Mouse (Mus musculus) hindbrain, embryonic 11.5 days (tissue): ENCODE measurements around the gene Sod1. TPM values are rescaled to one million over a fixed set of nuclear protein-coding genes. Genes with fewer than 3 reads are reported as not detected.
"Not testable (repeated sequence)": the region's sequence is repeated elsewhere in the genome, so short reads cannot be mapped to it uniquely, and the experiment has no call there.

ENCODE experiments used
- ATAC-seq: fragments of 200-750 bp; cut with Nextera tagmentation; 2 replicates; pipeline ENCODE4 v1.8.0; 2017; ENCODE audit warnings: mild to moderate bottlenecking, moderate TSS enrichment, moderate library complexity; ENCODE audit not compliant: low FRiP score
- DNase-seq: peaks from one replicate; pipeline ENCODE4 v3.0.0-alpha.2; 2015; ENCODE audit warnings: low spot score
- H3K27ac ChIP-seq: fragments of 300-500 bp; sonication (generic); 2 replicates; pipeline ENCODE4 v1.5.1; 2014; ENCODE audit warnings: mild to moderate bottlenecking, low read depth, low read length
- H3K27me3 ChIP-seq: fragments of 300-500 bp; sonication (generic); 2 replicates; pipeline ENCODE4 v1.6.1; 2014; ENCODE audit warnings: mild to moderate bottlenecking, low read length, moderate library complexity, mixed read lengths; ENCODE audit not compliant: control insufficient read depth, insufficient read depth
- H3K36me3 ChIP-seq: fragments of 300-500 bp; sonication (generic); 2 replicates; pipeline ENCODE4 v1.6.1; 2014; ENCODE audit warnings: mild to moderate bottlenecking, low read length, moderate library complexity, mixed read lengths; ENCODE audit not compliant: control insufficient read depth, insufficient read depth
- H3K4me1 ChIP-seq: fragments of 300-500 bp; sonication (generic); replicated peaks from 2 replicates; pipeline ENCODE4 v1.6.1; 2014; ENCODE audit warnings: low read length, mixed read lengths; ENCODE audit not compliant: control insufficient read depth, insufficient read depth
- H3K4me2 ChIP-seq: fragments of 300-500 bp; sonication (generic); replicated peaks from 2 replicates; pipeline ENCODE4 v1.6.1; 2014; ENCODE audit warnings: mild to moderate bottlenecking, low read depth, low read length
- H3K4me3 ChIP-seq: fragments of 300-500 bp; sonication (generic); 2 replicates; pipeline ENCODE4 v1.5.1; 2014; ENCODE audit warnings: low read depth, low read length
- H3K9ac ChIP-seq: fragments of 300-500 bp; sonication (generic); 2 replicates; pipeline ENCODE4 v1.6.1; 2014; ENCODE audit warnings: low read depth, low read length
- H3K9me3 ChIP-seq: fragments of 300-500 bp; sonication (generic); 2 replicates; pipeline ENCODE4 v1.6.1; 2016; ENCODE audit warnings: low read length; ENCODE audit not compliant: control insufficient read depth
- WGBS: fragments of 180-500 bp; shearing (Covaris S2); extraction: QIAGEN DNeasy Blood & Tissue Kit; methylation state at CpG from one replicate; pipeline ENCODE4 v1.1.7; 2014; 5-methylcytosine and 5-hydroxymethylcytosine counted together
- polyA plus RNA-seq: library from polyadenylated mRNA; unstranded; fragments of >200 nt; fragmentation: Nextera tagmentation; extraction: Ambion mirVana; gene quantifications from 2 replicates; pipeline ENCODE4 v1.2.1, GENCODE M21; 2014

Sod1 gene
- polyA plus RNA-seq, 1 experiment from 2014 or later = 987 TPM

DNA sequence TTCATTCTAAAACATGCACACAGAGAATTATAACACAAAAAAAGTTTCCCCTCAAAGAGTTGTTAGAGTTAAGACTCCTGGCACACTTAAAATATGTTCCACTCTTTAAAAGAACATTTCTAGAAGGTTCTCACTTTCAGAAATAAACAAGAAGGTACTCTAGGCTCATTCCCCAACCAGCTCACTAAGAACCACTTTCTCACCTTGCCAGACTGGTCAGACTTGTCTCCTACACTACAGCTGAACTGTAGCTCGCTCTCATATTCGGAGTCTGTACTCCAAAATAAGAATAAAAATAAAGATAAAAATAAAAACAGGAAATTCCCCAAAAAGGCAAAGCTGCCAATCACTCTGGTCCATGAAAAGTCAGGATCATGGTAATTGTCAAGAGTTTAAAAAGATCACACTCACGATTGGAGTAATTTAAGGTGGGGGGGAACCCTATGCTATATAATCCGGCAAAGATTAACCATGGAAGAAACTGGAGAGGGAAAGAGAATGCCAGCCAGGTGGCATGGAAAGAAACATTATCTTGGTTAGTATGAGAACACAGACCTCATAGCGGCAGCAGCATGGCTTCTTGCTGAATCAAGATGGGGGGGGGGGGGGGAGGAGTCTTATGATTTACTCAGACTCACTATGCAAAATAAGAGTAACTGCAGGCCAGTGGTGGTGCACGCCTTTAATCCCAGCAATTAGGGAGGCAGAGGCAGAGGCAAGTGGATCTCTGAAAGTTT lies 17.2 kb upstream of the Sod1 start:
- H3K4me2 ChIP-seq = no peak overlapping the region
- no peaks in the 10 kb centered on the region for H3K9me3 ChIP-seq
- no peaks in the 10 kb centered on the region for H3K27me3 ChIP-seq
- no peaks in the 10 kb centered on the region for H3K4me1 ChIP-seq
- H3K27ac ChIP-seq = no peak overlapping the region
- H3K9ac ChIP-seq = no peak overlapping the region
- no peaks in the 10 kb centered on the region for H3K36me3 ChIP-seq
- WGBS = 85% methylated on average over 6 of the region's 6 CpGs
- DNase-seq = no peak
- no peak for ATAC-seq
- no peak overlapping the region for H3K4me3 ChIP-seq

DNA sequence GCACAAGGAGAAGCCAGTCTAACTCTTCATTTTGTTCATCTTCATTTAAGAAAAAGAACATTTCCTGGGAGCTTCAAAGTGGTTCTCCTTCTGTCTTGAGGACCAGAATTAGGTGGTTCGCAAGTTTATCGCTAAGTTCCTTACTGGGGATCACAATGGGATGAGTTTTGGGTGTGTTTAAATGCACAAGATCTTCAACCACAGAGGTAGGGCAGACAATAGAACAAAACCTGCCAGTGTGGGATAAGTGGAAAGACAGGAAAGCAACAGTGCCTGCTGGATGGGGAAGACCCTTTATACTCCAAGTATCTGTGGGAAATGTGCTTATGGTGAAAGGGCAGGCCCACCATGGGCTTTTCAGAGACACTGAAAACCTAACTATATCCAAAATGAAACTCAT lies 15.7 kb upstream of the Sod1 start:
- no peaks in the 10 kb centered on the region for H3K27me3 ChIP-seq
- no peak overlapping the region for H3K9ac ChIP-seq
- H3K27ac ChIP-seq = no peak overlapping the region
- H3K4me1 ChIP-seq = no peaks in the 10 kb centered on the region
- H3K4me3 ChIP-seq = no peak overlapping the region
- DNase-seq = no peak
- H3K4me2 ChIP-seq = no peak overlapping the region
- no peaks in the 10 kb centered on the region for H3K9me3 ChIP-seq
- ATAC-seq = no peak
- H3K36me3 ChIP-seq = no peaks in the 10 kb centered on the region
- WGBS = 100% methylated on average over 2 of the region's 2 CpGs

DNA sequence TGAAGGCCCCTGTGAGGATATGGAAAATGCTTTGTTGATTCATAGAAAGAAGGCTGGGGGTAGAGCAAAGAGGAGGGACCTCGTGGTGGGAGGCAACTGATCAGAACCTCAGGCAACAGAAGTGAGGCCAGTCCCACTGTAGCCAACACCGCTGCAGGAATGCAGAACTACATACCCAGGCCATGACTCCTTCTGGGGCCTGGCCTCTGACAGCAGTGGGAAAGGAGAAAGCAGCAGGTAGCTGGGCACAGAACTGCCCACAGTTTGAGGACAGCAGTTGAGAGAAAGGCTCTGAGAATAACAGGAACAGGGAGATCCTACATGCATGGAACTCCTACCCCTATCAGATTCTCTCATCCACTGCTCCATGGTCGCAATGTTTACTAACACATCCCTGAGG lies 11.6 kb upstream of the Sod1 start:
- Histone ChIP-seq H3K4me1 (no peaks in the 10 kb centered on the region), H3K36me3 (no peaks in the 10 kb centered on the region), H3K27ac (no peak overlapping the region), H3K9ac (no peak overlapping the region), H3K4me2 (no peak overlapping the region), H3K27me3 (no peaks in the 10 kb centered on the region), H3K9me3 (no peaks in the 10 kb centered on the region), H3K4me3 (no peak overlapping the region)
- no peak for DNase-seq
- WGBS = 74% methylated on average over 3 of the region's 3 CpGs
- no peak for ATAC-seq

DNA sequence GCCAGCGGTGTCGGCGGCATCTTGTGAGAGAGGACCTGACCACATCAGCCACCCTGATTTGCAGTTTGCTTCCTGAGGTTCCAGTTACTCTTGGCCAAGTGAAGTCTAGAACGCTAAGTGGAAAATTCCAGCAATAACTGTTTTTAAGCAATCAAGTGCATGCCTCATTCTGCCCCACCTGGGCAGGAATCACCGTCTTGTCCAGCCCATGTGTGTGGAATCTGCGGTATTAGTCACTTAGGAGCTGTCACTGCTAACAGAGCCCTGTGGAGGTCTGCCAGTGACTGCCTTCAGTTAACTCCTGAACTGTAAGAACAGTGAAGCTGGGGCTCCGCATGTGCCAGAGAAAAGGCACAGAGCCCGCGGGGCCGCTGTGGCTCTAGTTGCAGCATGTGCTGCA lies 9.8 kb upstream of the Sod1 start:
- Histone ChIP-seq H3K4me2 (no peak overlapping the region), H3K36me3 (no peaks in the 10 kb centered on the region), H3K9ac (no peak overlapping the region), H3K9me3 (no peaks in the 10 kb centered on the region), H3K4me1 (no peaks in the 10 kb centered on the region), H3K27me3 (no peaks in the 10 kb centered on the region), H3K4me3 (no peak overlapping the region), H3K27ac (no peak overlapping the region)
- ATAC-seq (no peak), DNase-seq (no peak)
- WGBS = 86% methylated on average over 10 of the region's 10 CpGs

DNA sequence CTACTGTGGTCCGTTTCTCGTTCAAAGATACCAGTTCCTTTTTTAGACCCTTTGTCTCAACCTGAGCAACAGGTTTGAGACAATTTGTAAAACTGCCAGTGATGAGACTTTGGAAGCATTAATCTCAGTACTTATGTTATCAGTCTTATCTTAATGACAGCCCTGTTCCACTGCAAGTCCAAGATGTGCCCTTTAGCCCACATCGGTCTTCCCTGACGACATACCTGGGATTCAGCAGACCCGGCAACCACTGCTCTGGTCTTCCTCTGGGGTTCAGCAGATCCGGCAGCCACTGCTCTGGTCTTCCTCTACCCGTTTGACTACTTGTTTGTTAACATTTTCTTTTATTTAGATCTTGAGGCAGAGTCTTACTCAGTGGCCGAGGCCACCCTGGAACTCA lies 8.8 kb upstream of the Sod1 start:
- ATAC-seq = no peak
- Histone ChIP-seq H3K4me2 (no peak overlapping the region), H3K9me3 (no peaks in the 10 kb centered on the region), H3K36me3 (no peaks in the 10 kb centered on the region), H3K27ac (no peak overlapping the region), H3K4me3 (no peak overlapping the region), H3K4me1 (no peaks in the 10 kb centered on the region), H3K9ac (no peak overlapping the region), H3K27me3 (no peaks in the 10 kb centered on the region)
- DNase-seq = no peak
- WGBS = 85% methylated on average over 8 of the region's 8 CpGs

DNA sequence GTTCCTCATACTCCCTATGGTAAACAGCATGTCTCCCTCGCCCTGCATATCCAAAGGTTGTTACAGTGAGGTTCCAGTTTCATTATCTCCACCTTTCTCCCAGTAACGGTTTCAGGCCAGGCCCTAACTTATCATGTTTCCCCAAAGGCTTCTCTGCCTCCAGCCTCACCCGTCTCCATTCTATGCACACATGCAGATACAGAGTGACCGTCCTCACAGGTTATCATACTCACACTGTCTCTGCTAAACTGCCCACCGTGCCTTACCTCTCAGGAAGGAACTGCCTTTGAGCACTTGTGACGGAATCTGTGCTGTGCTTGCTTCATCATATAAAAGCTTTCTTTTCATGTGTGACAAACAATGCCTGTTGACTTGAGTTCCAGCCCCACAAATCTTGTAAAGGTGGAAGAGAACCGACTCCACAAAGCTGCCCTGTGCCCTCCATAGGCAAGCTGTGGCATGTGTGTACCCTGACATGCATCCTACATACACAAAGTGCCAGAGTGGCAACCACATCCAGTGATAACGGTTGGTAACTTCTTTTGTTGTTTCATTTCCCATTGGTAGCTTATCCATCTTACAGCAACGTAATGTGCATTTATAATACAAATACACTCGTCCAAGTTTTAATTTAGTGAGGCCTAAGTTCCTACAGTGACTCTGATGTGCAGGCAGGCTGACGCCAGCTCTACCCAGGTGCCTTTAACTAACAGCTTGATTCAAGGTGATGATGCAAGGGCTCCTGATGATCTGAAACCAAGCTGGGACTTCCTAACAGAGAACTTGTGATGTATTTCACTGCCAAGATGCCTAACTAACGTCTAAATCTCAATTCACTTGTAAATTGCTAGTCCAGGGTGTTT lies 6.8 kb upstream of the Sod1 start:
- Histone ChIP-seq H3K4me3 (no peak overlapping the region), H3K27me3 (no peaks in the 10 kb centered on the region), H3K36me3 (no peaks in the 10 kb centered on the region), H3K9ac (no peak overlapping the region), H3K4me2 (no peak overlapping the region), H3K27ac (no peak overlapping the region), H3K9me3 (no peaks in the 10 kb centered on the region), H3K4me1 (no peaks in the 10 kb centered on the region)
- 84% methylated on average over 12 of the region's 12 CpGs for WGBS
- no peak for DNase-seq
- ATAC-seq = no peak

DNA sequence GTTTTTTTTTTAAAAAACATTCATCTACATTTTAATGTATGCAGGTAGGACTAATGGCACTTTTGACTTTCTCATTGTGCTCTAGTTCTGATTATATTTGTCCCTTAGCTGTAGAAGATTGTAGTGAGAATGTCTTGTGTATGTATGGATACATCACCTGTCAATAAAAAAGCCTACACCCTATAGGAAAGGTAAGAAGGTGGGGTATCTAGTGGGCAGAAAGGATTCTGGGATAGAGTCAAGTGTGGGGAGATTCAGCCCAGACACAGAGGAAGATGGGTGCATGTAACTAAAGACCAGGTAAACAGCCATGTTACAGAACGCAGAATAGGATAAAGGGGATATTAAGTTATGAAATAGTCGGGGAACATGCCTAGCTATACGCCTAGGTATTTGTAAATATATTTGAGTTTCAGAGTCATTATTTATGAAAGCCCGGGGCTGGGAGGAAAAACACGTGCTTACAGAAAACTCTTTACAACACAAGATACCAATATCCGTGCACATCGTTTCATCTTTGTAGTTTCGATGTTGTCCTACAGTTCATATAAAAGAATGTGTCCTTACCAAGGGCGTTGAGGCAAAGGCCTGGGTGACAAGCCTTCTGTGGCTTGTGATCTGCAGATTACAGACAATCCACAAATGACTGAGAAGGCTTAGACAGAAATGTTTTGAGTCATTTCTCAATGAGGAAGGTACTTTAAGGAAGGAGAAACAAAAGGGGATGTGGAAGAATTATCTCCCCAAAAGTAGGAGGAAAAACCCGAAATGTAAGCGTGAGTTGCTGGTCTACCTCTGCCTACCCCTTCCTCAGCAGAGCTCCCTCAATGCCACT lies 5.6 kb upstream of the Sod1 start:
- no peaks in the 10 kb centered on the region for H3K4me1 ChIP-seq
- H3K9ac ChIP-seq = no peak overlapping the region
- no peak overlapping the region for H3K4me2 ChIP-seq
- no peaks in the 10 kb centered on the region for H3K9me3 ChIP-seq
- no peak for ATAC-seq
- WGBS = 92% methylated on average over 11 of the region's 11 CpGs
- H3K36me3 ChIP-seq = no peaks in the 10 kb centered on the region
- H3K27me3 ChIP-seq = no peaks in the 10 kb centered on the region
- no peak overlapping the region for H3K4me3 ChIP-seq
- no peak overlapping the region for H3K27ac ChIP-seq
- DNase-seq = no peak

DNA sequence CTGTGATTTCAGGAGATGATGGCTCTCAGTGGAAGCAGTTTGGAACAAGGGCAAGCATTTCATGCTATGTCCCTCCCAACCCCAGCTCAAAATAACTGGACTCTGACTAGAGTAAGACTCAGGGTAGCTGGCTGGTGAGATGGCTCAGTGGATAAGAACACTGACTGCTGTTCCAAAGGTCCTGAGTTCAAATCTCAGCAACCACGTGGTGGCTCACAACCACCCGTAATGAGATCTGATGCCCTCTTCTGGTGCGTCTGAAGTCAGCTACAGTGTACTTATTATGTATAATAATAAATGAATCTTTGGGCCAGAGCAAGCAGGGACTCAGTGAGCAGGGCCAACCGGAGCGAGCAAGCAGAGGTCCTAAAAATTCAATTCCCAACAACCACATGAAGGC lies 4.7 kb upstream of the Sod1 start:
- 87% methylated on average over 5 of the region's 5 CpGs for WGBS

More for the DNA sequence above, 4.7 kb upstream of the Sod1 start:
- not testable (repeated sequence) for H3K9ac ChIP-seq, DNase-seq, H3K4me2 ChIP-seq, H3K4me1 ChIP-seq, H3K27ac ChIP-seq, H3K36me3 ChIP-seq, H3K9me3 ChIP-seq, H3K4me3 ChIP-seq, H3K27me3 ChIP-seq, ATAC-seq
